Mouse (Mus musculus) cortical plate, adult 2 months (tissue): ENCODE measurements around the gene Slc39a11.

Source experiments
- CTCF ChIP-seq: fragments of 200-500 bp; IDR thresholded peaks from 2 replicates; pipeline ENCODE4 v1.5.1; 2011; ENCODE audit warnings: mild to moderate bottlenecking, control low read depth, low read length; ENCODE audit not compliant: insufficient read depth; ENCODE audit errors: extremely low read depth
- POLR2A ChIP-seq: fragments of 200-500 bp; IDR thresholded peaks from 2 replicates; pipeline ENCODE4 v1.6.1; 2011; ENCODE audit warnings: mild to moderate bottlenecking, low read length, control low read depth; ENCODE audit not compliant: insufficient read depth; ENCODE audit errors: extremely low read depth

DNA sequence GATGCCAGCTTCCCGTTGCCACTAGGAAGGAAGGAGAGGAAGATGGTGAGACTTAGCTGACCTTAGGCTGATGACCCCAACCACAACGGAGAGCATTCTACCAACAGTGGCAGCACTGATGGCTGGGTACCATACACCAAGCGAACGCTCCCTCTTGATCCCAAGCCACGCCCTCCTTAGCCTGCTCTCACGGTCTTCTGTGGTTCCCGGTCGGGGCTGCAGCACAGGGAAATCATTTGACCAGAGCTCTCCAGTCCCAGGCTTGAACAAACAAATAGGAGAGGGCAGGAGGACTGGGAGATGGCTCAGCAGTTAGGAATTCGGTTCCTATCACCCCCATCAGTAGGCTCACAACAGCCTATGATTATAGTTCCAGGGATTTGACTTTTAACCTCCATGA is 403.4 kb downstream of the Slc39a11 start:
- TF ChIP-seq CTCF, result no peak
- no peak for TF ChIP-seq POLR2A
